12 mouse cellular contexts compared by ENCODE assay signal in genomic region chr2:180235788-180236187, GRCm38 (mm10). TPM values are rescaled to one million over a fixed set of nuclear protein-coding genes. Genes with fewer than 3 reads are reported as not detected.
DNase-seq lines count a peak whose midpoint lies in the region; ATAC-seq and TF ChIP-seq lines count a peak whose summit lies in the region.
"Had no signal": no experiment of that assay in that cellular context is flagged by ENCODE, and none has a peak within 500 bp of the region (broad histone marks: within the 10 kb centered on the region; RNA-seq: fewer than 3 reads in every experiment).

No protein-coding gene starts in this region.

- H3K27ac ChIP-seq in heart, embryonic 14.5 days (replicated peaks in 1 of 2; ENCODE audit: control insufficient read depth in 1 of 2, insufficient read depth in 1 of 2, low read depth in 2 of 2, low read length in 2 of 2), result peak overlapping the region; percentile 78 to 87; a peak in 3 of 4 replicates
- no peak overlapping the region for H3K27ac ChIP-seq in heart, embryonic 11.5 days (ENCODE audit: low read depth, low read length)
- H3K27ac ChIP-seq in lung, embryonic 15.5 days, result peak overlapping the region; percentile 96
- 0 out of 2 replicates have a peak overlapping the region, but pooled peaks have one; percentile 27 for H3K27ac ChIP-seq in limb, embryonic 14.5 days (replicated peaks; ENCODE audit: low read depth, low read length)
- H3K27ac ChIP-seq in hindbrain, embryonic 11.5 days (ENCODE audit: low read depth, low read length), result no peak overlapping the region
- H3K27ac ChIP-seq: forebrain, embryonic 15.5 days had no signal

- H3K27me3 ChIP-seq in heart, embryonic 14.5 days (ENCODE audit: control insufficient read depth, insufficient read depth, low read length), result no peaks in the 10 kb centered on the region
- no peaks in the 10 kb centered on the region for H3K27me3 ChIP-seq in heart, embryonic 11.5 days (ENCODE audit: control insufficient read depth, insufficient read depth, low read length)
- no peaks in the 10 kb centered on the region for H3K27me3 ChIP-seq in lung, embryonic 15.5 days
- no peaks in the 10 kb centered on the region for H3K27me3 ChIP-seq in limb, embryonic 14.5 days (ENCODE audit: control insufficient read depth, insufficient read depth, low read length)
- no peaks in the 10 kb centered on the region for H3K27me3 ChIP-seq in hindbrain, embryonic 11.5 days (ENCODE audit: control insufficient read depth, insufficient read depth, low read length)
- H3K27me3 ChIP-seq: forebrain, embryonic 15.5 days had no signal

- no peak for DNase-seq in lung, postnatal 36 days
- DNase-seq in limb, embryonic 14.5 days (ENCODE audit: low spot score), result no peak
- DNase-seq in hindbrain, embryonic 11.5 days (ENCODE audit: low spot score), result no peak
- DNase-seq in right cerebral cortex, postnatal 4 days, result no peak
- no peak for DNase-seq in adipocyte (ENCODE audit: low spot score)
- DNase-seq: adrenal gland, postnatal 25 days; cerebellum, adult 11-12 months had no signal

- no peaks in the 10 kb centered on the region for H3K9me3 ChIP-seq in heart, embryonic 14.5 days (ENCODE audit: control insufficient read depth, low read length)
- no peaks in the 10 kb centered on the region for H3K9me3 ChIP-seq in heart, embryonic 11.5 days (replicated peaks; ENCODE audit: control insufficient read depth, low read length)
- no peaks in the 10 kb centered on the region for H3K9me3 ChIP-seq in lung, embryonic 15.5 days
- no peaks in the 10 kb centered on the region for H3K9me3 ChIP-seq in limb, embryonic 14.5 days (ENCODE audit: control insufficient read depth, low read length)
- no peaks in the 10 kb centered on the region for H3K9me3 ChIP-seq in hindbrain, embryonic 11.5 days (ENCODE audit: control insufficient read depth, low read length)
- H3K9me3 ChIP-seq: forebrain, embryonic 15.5 days had no signal

- H3K4me3 ChIP-seq in heart, embryonic 14.5 days (ENCODE audit: control insufficient read depth in 1 of 2, insufficient read depth in 1 of 2, low read depth in 1 of 2, low read length in 2 of 2), result no peak overlapping the region
- no peak overlapping the region for H3K4me3 ChIP-seq in heart, embryonic 11.5 days (ENCODE audit: low read depth, low read length)
- no peak overlapping the region for H3K4me3 ChIP-seq in lung, embryonic 15.5 days
- H3K4me3 ChIP-seq in limb, embryonic 14.5 days (replicated peaks; ENCODE audit: low read length), result no peak overlapping the region
- H3K4me3 ChIP-seq in hindbrain, embryonic 11.5 days (ENCODE audit: low read depth, low read length), result no peak overlapping the region
- H3K4me3 ChIP-seq: forebrain, embryonic 15.5 days had no signal

- ATAC-seq in heart, embryonic 14.5 days (ENCODE audit: insufficient number of reproducible peaks, insufficient read depth, low FRiP score, low read depth), result no peak
- ATAC-seq in heart, embryonic 11.5 days (replicated peaks; ENCODE audit: insufficient number of reproducible peaks, low FRiP score, low TSS enrichment), result no peak
- ATAC-seq in lung, embryonic 15.5 days (ENCODE audit: borderline replicate concordance, extremely low read depth, low FRiP score, low TSS enrichment), result no peak
- no peak for ATAC-seq in limb, embryonic 14.5 days (ENCODE audit: low FRiP score, low read depth)
- no peak for ATAC-seq in hindbrain, embryonic 11.5 days (ENCODE audit: low FRiP score)
- ATAC-seq: forebrain, embryonic 15.5 days had no signal

- no peak overlapping the region for H3K4me2 ChIP-seq in heart, embryonic 14.5 days (ENCODE audit: low read length)
- H3K4me2 ChIP-seq in heart, embryonic 11.5 days, result no peak overlapping the region
- no peak overlapping the region for H3K4me2 ChIP-seq in lung, embryonic 15.5 days
- H3K4me2 ChIP-seq in limb, embryonic 14.5 days (replicated peaks; ENCODE audit: low read depth, low read length, severe bottlenecking), result no peak overlapping the region
- H3K4me2 ChIP-seq in hindbrain, embryonic 11.5 days (replicated peaks; ENCODE audit: low read depth, low read length), result no peak overlapping the region
- H3K4me2 ChIP-seq: forebrain, embryonic 15.5 days had no signal

- no peak for TF ChIP-seq POLR2A in limb, embryonic 14.5 days (IDR thresholded peaks at IDR 0.05; ENCODE audit: borderline replicate concordance, extremely low read depth, insufficient read depth, insufficient read length)

- peaks cover 27 to 39% of the 10 kb centered on the region in 2 experiments for H3K4me1 ChIP-seq in heart, embryonic 14.5 days (ENCODE audit: control insufficient read depth in 2 of 2, insufficient read depth in 2 of 2, low read length in 2 of 2)
- H3K4me1 ChIP-seq in heart, embryonic 11.5 days (ENCODE audit: control insufficient read depth, insufficient read depth, low read length), result peaks cover 26% of the 10 kb centered on the region
- H3K4me1 ChIP-seq in lung, embryonic 15.5 days, result peaks cover 47% of the 10 kb centered on the region
- H3K4me1 ChIP-seq in limb, embryonic 14.5 days (ENCODE audit: control insufficient read depth, insufficient read depth, low read length), result peaks cover 9% of the 10 kb centered on the region
- H3K4me1 ChIP-seq in hindbrain, embryonic 11.5 days (replicated peaks; ENCODE audit: control insufficient read depth, insufficient read depth, low read length), result no peaks in the 10 kb centered on the region
- H3K4me1 ChIP-seq: forebrain, embryonic 15.5 days had no signal

- H3K36me3 ChIP-seq in heart, embryonic 14.5 days (ENCODE audit: control insufficient read depth, insufficient read depth, low read length), result no peaks in the 10 kb centered on the region
- no peaks in the 10 kb centered on the region for H3K36me3 ChIP-seq in heart, embryonic 11.5 days (ENCODE audit: control insufficient read depth, insufficient read depth, low read length)
- H3K36me3 ChIP-seq in lung, embryonic 15.5 days, result no peaks in the 10 kb centered on the region
- no peaks in the 10 kb centered on the region for H3K36me3 ChIP-seq in limb, embryonic 14.5 days (ENCODE audit: control insufficient read depth, insufficient read depth, low read length)
- no peaks in the 10 kb centered on the region for H3K36me3 ChIP-seq in hindbrain, embryonic 11.5 days (ENCODE audit: control insufficient read depth, insufficient read depth, low read length)
- H3K36me3 ChIP-seq: forebrain, embryonic 15.5 days had no signal

- H3K9ac ChIP-seq in heart, embryonic 14.5 days (ENCODE audit: low read length), result no peak overlapping the region
- H3K9ac ChIP-seq in heart, embryonic 11.5 days (ENCODE audit: low read depth, low read length), result no peak overlapping the region
- no peak overlapping the region for H3K9ac ChIP-seq in lung, embryonic 15.5 days
- no peak overlapping the region for H3K9ac ChIP-seq in limb, embryonic 14.5 days (ENCODE audit: low read depth, low read length, severe bottlenecking)
- H3K9ac ChIP-seq in hindbrain, embryonic 11.5 days (ENCODE audit: low read depth, low read length), result no peak overlapping the region
- H3K9ac ChIP-seq: forebrain, embryonic 15.5 days had no signal

- WGBS in heart, embryonic 14.5 days, result 76% methylated on average over 4 of the region's 4 CpGs
- 59% methylated on average over 4 of the region's 4 CpGs for WGBS in heart, embryonic 11.5 days (ENCODE audit: insufficient replicate concordance)
- 57% methylated on average over 4 of the region's 4 CpGs for WGBS in lung, embryonic 15.5 days
- WGBS in limb, embryonic 14.5 days, result 76% methylated on average over 4 of the region's 4 CpGs
- 82% methylated on average over 4 of the region's 4 CpGs for WGBS in hindbrain, embryonic 11.5 days

RNA-seq across cellular contexts. Expression of gene Lama5, which starts 10.1 kb away (rescaled TPM):
- 30.5 and 32.7 TPM in 2 replicates for polyA plus RNA-seq in heart, embryonic 14.5 days (2014; fragmentation: Nextera tagmentation; extraction: Ambion mirVana)
- 24.0 and 27.5 TPM in 2 replicates for polyA plus RNA-seq in heart, embryonic 11.5 days (2014; fragmentation: Nextera tagmentation; extraction: Ambion mirVana)
- polyA plus RNA-seq in lung, embryonic 15.5 days (2015; fragmentation: Nextera tagmentation; extraction: Ambion mirVana), result 79.0 and 83.2 TPM in 2 replicates
- polyA plus RNA-seq in limb, embryonic 14.5 days (2012; rRNA removed), result 47.3 and 56.7 TPM in 2 replicates
- polyA plus RNA-seq in limb, embryonic 14.5 days (2014; fragmentation: Nextera tagmentation; extraction: Ambion mirVana), result 30.4 and 31.2 TPM in 2 replicates
- 3.3 and 4.4 TPM in 2 replicates for polyA plus RNA-seq in hindbrain, embryonic 11.5 days (2014; fragmentation: Nextera tagmentation; extraction: Ambion mirVana)

RNA-seq across cellular contexts. Expression of gene Rps21, which starts 21.4 kb away (rescaled TPM):
- polyA plus RNA-seq in heart, embryonic 14.5 days (2014; fragmentation: Nextera tagmentation; extraction: Ambion mirVana), result 386 and 447 TPM in 2 replicates
- polyA plus RNA-seq in heart, embryonic 11.5 days (2014; fragmentation: Nextera tagmentation; extraction: Ambion mirVana), result 347 and 390 TPM in 2 replicates
- polyA plus RNA-seq in lung, embryonic 15.5 days (2015; fragmentation: Nextera tagmentation; extraction: Ambion mirVana), result 477 and 524 TPM in 2 replicates
- 3,975 and 4,219 TPM in 2 replicates for polyA plus RNA-seq in limb, embryonic 14.5 days (2012; rRNA removed)
- 716 and 729 TPM in 2 replicates for polyA plus RNA-seq in limb, embryonic 14.5 days (2014; fragmentation: Nextera tagmentation; extraction: Ambion mirVana)
- polyA plus RNA-seq in hindbrain, embryonic 11.5 days (2014; fragmentation: Nextera tagmentation; extraction: Ambion mirVana), result 432 and 442 TPM in 2 replicates

RNA-seq across cellular contexts. Expression of gene Cables2, which starts 37.5 kb away (rescaled TPM):
- polyA plus RNA-seq in heart, embryonic 14.5 days (2014; fragmentation: Nextera tagmentation; extraction: Ambion mirVana), result 15.1 and 16.1 TPM in 2 replicates
- 11.8 TPM in 2 replicates for polyA plus RNA-seq in heart, embryonic 11.5 days (2014; fragmentation: Nextera tagmentation; extraction: Ambion mirVana)
- 14.1 and 16.5 TPM in 2 replicates for polyA plus RNA-seq in lung, embryonic 15.5 days (2015; fragmentation: Nextera tagmentation; extraction: Ambion mirVana)
- polyA plus RNA-seq in limb, embryonic 14.5 days (2012; rRNA removed), result 37.7 and 45.8 TPM in 2 replicates
- polyA plus RNA-seq in limb, embryonic 14.5 days (2014; fragmentation: Nextera tagmentation; extraction: Ambion mirVana), result 22.5 and 23.4 TPM in 2 replicates
- polyA plus RNA-seq in hindbrain, embryonic 11.5 days (2014; fragmentation: Nextera tagmentation; extraction: Ambion mirVana), result 14.0 and 16.8 TPM in 2 replicates

RNA-seq across cellular contexts. Expression of gene Rbbp8nl, which starts 53.9 kb away (rescaled TPM):
- not detected in 2 replicates for polyA plus RNA-seq in heart, embryonic 14.5 days (2014; fragmentation: Nextera tagmentation; extraction: Ambion mirVana)
- polyA plus RNA-seq in heart, embryonic 11.5 days (2014; fragmentation: Nextera tagmentation; extraction: Ambion mirVana), result 0.10 TPM in 1 of 2 replicates, not detected in the other
- polyA plus RNA-seq in lung, embryonic 15.5 days (2015; fragmentation: Nextera tagmentation; extraction: Ambion mirVana), result 2.3 and 3.1 TPM in 2 replicates
- 2.0 and 2.3 TPM in 2 replicates for polyA plus RNA-seq in limb, embryonic 14.5 days (2012; rRNA removed)
- 1.0 and 1.3 TPM in 2 replicates for polyA plus RNA-seq in limb, embryonic 14.5 days (2014; fragmentation: Nextera tagmentation; extraction: Ambion mirVana)
- 0.08 TPM in 1 of 2 replicates, not detected in the other for polyA plus RNA-seq in hindbrain, embryonic 11.5 days (2014; fragmentation: Nextera tagmentation; extraction: Ambion mirVana)
- polyA plus RNA-seq: forebrain, embryonic 15.5 days; spleen, adult 2 months had no signal

Comparison
In these comparisons a context has a peak if more than half of its experiments do, and no peak if none do; other contexts are left out.
1. H3K27ac ChIP-seq: peak in heart, embryonic 14.5 days (2 of 2), lung, embryonic 15.5 days (single experiment) and limb, embryonic 14.5 days (single experiment); none in heart, embryonic 11.5 days (single experiment) and hindbrain, embryonic 11.5 days (single experiment).